ENCODE assay signal across 16 mouse cellular contexts in genomic region chr4:154480143-154480542, GRCm38 (mm10).
DNase-seq lines count a peak whose midpoint lies in the region; ATAC-seq and TF ChIP-seq lines count a peak whose summit lies in the region.
"Had no signal": no experiment of that assay in that cellular context is flagged by ENCODE, and none has a peak within 500 bp of the region (broad histone marks: within the 10 kb centered on the region; RNA-seq: fewer than 3 reads in every experiment).

No protein-coding gene starts in this region.

- DNase-seq in kidney, adult 18-20 months = peak; percentile 26
- DNase-seq in lung, postnatal 0 days (ENCODE audit: low spot score) = no peak
- DNase-seq in gastrocnemius, adult 8-10 months (ENCODE audit: low spot score in 2 of 2) = no peak
- DNase-seq in adipocyte (ENCODE audit: low spot score) = no peak
- DNase-seq: adrenal gland, adult 2 months; cerebellum, adult 9-11 months; gastrocnemius, postnatal 36 days; left cerebral cortex, postnatal 4 days; right cerebral cortex, postnatal 4 days had no signal

- peak overlapping the region; percentile 0 for H3K9ac ChIP-seq in intestine, embryonic 16.5 days (ENCODE audit: low read depth, low read length)
- H3K9ac ChIP-seq in intestine, embryonic 15.5 days = no peak overlapping the region
- no peak overlapping the region for H3K9ac ChIP-seq in kidney, embryonic 15.5 days
- no peak overlapping the region for H3K9ac ChIP-seq in lung, postnatal 0 days (replicated peaks; ENCODE audit: low read depth)
- H3K9ac ChIP-seq: embryonic facial prominence, embryonic 12.5 days; midbrain, embryonic 13.5 days had no signal

- H3K27me3 ChIP-seq in intestine, embryonic 16.5 days (replicated peaks; ENCODE audit: control insufficient read depth, insufficient read depth, low read length) = no peaks in the 10 kb centered on the region
- peaks cover 5% of the 10 kb centered on the region; the same call in 1 of the 2 replicates for H3K27me3 ChIP-seq in intestine, embryonic 15.5 days (replicated peaks)
- H3K27me3 ChIP-seq in kidney, embryonic 15.5 days = peaks cover 88% of the 10 kb centered on the region
- H3K27me3 ChIP-seq in lung, postnatal 0 days (replicated peaks; ENCODE audit: insufficient read depth, low read length) = no peaks in the 10 kb centered on the region

- no peaks in the 10 kb centered on the region for H3K9me3 ChIP-seq in intestine, embryonic 16.5 days (ENCODE audit: control insufficient read depth, low read length)
- H3K9me3 ChIP-seq in intestine, embryonic 15.5 days = no peaks in the 10 kb centered on the region
- no peaks in the 10 kb centered on the region for H3K9me3 ChIP-seq in kidney, embryonic 15.5 days (replicated peaks)
- H3K9me3 ChIP-seq in lung, postnatal 0 days (ENCODE audit: low read length) = no peaks in the 10 kb centered on the region
- H3K9me3 ChIP-seq: embryonic facial prominence, embryonic 12.5 days; midbrain, embryonic 13.5 days had no signal

- ATAC-seq in intestine, embryonic 16.5 days = no peak
- ATAC-seq in intestine, embryonic 15.5 days = no peak
- ATAC-seq in kidney, embryonic 15.5 days (replicated peaks; ENCODE audit: low FRiP score) = peak; percentile 38; the same call in 1 of the 2 replicates
- ATAC-seq in lung, postnatal 0 days = peak; percentile 16; the same call in 1 of the 2 replicates
- ATAC-seq: forebrain, embryonic 16.5 days; hindbrain, embryonic 16.5 days; midbrain, embryonic 13.5 days had no signal

- no peak overlapping the region for H3K4me3 ChIP-seq in intestine, embryonic 16.5 days (ENCODE audit: low read length)
- no peak overlapping the region for H3K4me3 ChIP-seq in intestine, embryonic 15.5 days (replicated peaks)
- no peak overlapping the region for H3K4me3 ChIP-seq in kidney, embryonic 15.5 days (replicated peaks)
- no peak overlapping the region for H3K4me3 ChIP-seq in lung, postnatal 0 days (ENCODE audit: low read depth, low read length)
- H3K4me3 ChIP-seq: embryonic facial prominence, embryonic 12.5 days; midbrain, embryonic 13.5 days had no signal

- no peaks in the 10 kb centered on the region for H3K36me3 ChIP-seq in intestine, embryonic 16.5 days (ENCODE audit: control insufficient read depth, insufficient read depth, low read length)
- H3K36me3 ChIP-seq in intestine, embryonic 15.5 days = no peaks in the 10 kb centered on the region
- H3K36me3 ChIP-seq in kidney, embryonic 15.5 days = no peaks in the 10 kb centered on the region
- no peaks in the 10 kb centered on the region for H3K36me3 ChIP-seq in lung, postnatal 0 days (ENCODE audit: insufficient read depth, low read length)
- H3K36me3 ChIP-seq: embryonic facial prominence, embryonic 12.5 days; midbrain, embryonic 13.5 days had no signal

- peaks cover 56% of the 10 kb centered on the region for H3K4me1 ChIP-seq in intestine, embryonic 16.5 days (ENCODE audit: control insufficient read depth, insufficient read depth, low read length)
- peaks cover 41% of the 10 kb centered on the region for H3K4me1 ChIP-seq in intestine, embryonic 15.5 days (replicated peaks)
- H3K4me1 ChIP-seq in kidney, embryonic 15.5 days = peaks cover 65% of the 10 kb centered on the region
- H3K4me1 ChIP-seq in lung, postnatal 0 days (ENCODE audit: insufficient read depth, low read depth, low read length) = peaks cover 28% of the 10 kb centered on the region

- no peak for TF ChIP-seq CTCF in lung, postnatal 0 days (IDR thresholded peaks at IDR 0.05)

- no peak overlapping the region for H3K27ac ChIP-seq in intestine, embryonic 16.5 days (ENCODE audit: low read length)
- H3K27ac ChIP-seq in intestine, embryonic 15.5 days = no peak overlapping the region
- H3K27ac ChIP-seq in kidney, embryonic 15.5 days = peak overlapping the region; percentile 88
- H3K27ac ChIP-seq in lung, postnatal 0 days (ENCODE audit: low read length) = peak overlapping the region; percentile 88
- H3K27ac ChIP-seq: midbrain, embryonic 13.5 days had no signal

- H3K4me2 ChIP-seq in intestine, embryonic 16.5 days (ENCODE audit: low read depth, low read length) = no peak overlapping the region
- H3K4me2 ChIP-seq in intestine, embryonic 15.5 days (replicated peaks) = no peak overlapping the region
- H3K4me2 ChIP-seq in kidney, embryonic 15.5 days = peak overlapping the region; percentile 4; the same call in 1 of the 2 replicates
- H3K4me2 ChIP-seq in lung, postnatal 0 days (replicated peaks; ENCODE audit: low read depth, low read length) = no peak overlapping the region
- H3K4me2 ChIP-seq: embryonic facial prominence, embryonic 12.5 days; midbrain, embryonic 13.5 days had no signal

- no peak for TF ChIP-seq EP300 in lung, postnatal 0 days (IDR thresholded peaks at IDR 0.05)

- WGBS in intestine, embryonic 16.5 days = 60% methylated on average over 15 of the region's 15 CpGs
- 57% methylated on average over 15 of the region's 15 CpGs for WGBS in intestine, embryonic 15.5 days
- 31% methylated on average over 15 of the region's 15 CpGs for WGBS in kidney, embryonic 15.5 days
- WGBS in lung, postnatal 0 days = 18% methylated on average over 15 of the region's 15 CpGs

Comparison
In these comparisons a context has a peak if more than half of its experiments do, and no peak if none do; other contexts are left out.
1. ATAC-seq: peak in kidney, embryonic 15.5 days (single experiment) and lung, postnatal 0 days (single experiment); none in intestine, embryonic 16.5 days (single experiment) and intestine, embryonic 15.5 days (single experiment).
2. H3K27ac ChIP-seq: peak in kidney, embryonic 15.5 days (single experiment) and lung, postnatal 0 days (single experiment); none in intestine, embryonic 16.5 days (single experiment) and intestine, embryonic 15.5 days (single experiment).